Mouse (Mus musculus) testis, adult 2 months (tissue): ENCODE measurements around the gene Rhox4a.
"Not testable (repeated sequence)": the region's sequence is repeated elsewhere in the genome, so short reads cannot be mapped to it uniquely, and the experiment has no call there.

Experiments used
- CTCF ChIP-seq: fragments of 200-500 bp; IDR thresholded peaks from 2 replicates; pipeline ENCODE4 v1.5.1; 2012; ENCODE audit warnings: low read depth, mild to moderate bottlenecking, inconsistent platforms, low read length, moderate library complexity; ENCODE audit not compliant: control insufficient read depth, insufficient read depth, insufficient replicate concordance
- POLR2A ChIP-seq: fragments of 200-500 bp; IDR thresholded peaks from 2 replicates; pipeline ENCODE4 v1.6.1; 2012; ENCODE audit warnings: low read depth, mild to moderate bottlenecking, inconsistent platforms, low read length, moderate library complexity; ENCODE audit not compliant: control insufficient read depth

DNA sequence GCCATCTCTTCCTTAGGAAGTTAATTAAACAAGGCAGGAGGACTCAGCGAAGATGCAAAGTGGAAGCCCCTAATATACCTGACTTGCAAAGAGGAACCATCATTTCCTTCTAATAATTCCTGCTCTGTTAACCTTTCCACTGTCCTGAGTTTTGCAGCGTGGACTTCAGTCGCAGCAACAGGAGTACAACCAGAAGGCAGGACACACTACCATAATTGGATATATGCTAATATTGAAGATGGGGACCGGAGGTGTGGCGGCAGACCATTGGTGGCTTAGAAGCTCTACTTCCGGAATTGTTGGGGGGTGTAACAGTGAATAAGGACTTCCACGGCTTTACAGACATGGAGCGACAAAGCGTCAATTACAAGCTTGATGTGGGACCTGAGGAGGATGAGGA is 20.5 kb upstream of the Rhox4a start, which contains the start of gene Rhox2a:
- TF ChIP-seq CTCF, POLR2A: not testable (repeated sequence)
